Mouse (Mus musculus) spleen, postnatal 14 days (tissue): ENCODE measurements around the gene Tctex1d2.

Source experiments
- DNase-seq, 2 experiments: peaks; one replicate each; pipeline ENCODE4 v3.0.0; 2021 to 2022; ENCODE audit warnings: low spot score in 2 of 2

Gene Tctex1d2

DNA sequence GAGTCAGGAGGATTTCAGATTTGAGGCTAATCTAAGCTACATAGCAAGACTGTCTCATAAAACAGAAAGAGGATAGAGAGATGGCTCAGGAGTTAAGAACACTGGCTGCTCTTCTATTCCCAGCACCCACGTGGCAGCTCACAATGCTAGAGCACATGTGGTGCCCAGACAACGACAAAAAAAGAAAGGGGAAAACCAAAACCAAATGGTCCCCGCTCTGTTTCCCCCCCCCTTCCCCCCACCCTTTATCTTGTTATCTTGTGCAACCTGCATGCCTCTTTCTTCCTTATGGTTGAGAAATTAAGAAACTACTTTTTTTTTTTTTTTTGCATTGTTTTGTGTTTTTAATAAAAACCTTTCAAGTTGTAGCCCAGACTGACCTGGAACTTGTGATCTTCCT lies 49.0 kb downstream of the Tctex1d2 start:
- DNase-seq, result no peak

DNA sequence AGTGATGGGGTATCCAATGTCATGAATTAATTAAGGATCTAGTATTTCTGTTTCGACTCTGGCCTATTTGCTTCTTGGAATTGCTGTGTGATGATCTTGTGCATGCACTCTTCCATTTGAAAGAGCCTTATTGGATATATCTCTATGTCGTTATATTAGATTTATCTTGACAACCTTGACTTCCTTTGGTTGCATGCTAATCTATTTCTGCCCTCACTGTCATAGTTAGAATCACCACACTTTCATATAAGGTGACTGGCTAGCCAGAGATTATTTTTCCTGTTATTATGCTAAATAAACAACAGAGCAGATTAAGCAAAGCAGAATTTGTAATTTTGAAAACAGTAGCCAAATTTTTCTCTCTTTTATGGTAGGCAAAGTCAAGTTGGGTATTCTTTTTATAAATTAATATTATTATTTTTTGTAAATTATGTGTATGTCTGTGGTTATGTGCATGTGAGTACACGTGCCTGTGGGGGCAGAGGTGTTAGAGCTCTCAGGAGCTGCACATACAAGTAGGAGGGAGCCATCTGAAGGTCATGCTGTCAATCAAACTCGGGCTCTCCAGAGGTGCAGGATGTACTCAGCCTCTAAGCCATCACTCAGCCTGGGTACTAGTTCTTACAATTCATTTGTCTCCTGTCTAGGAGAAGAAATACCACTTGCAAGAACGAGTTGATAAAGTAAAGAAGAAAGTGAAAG lies 50.1 kb downstream of the Tctex1d2 start:
- no peak for DNase-seq

DNA sequence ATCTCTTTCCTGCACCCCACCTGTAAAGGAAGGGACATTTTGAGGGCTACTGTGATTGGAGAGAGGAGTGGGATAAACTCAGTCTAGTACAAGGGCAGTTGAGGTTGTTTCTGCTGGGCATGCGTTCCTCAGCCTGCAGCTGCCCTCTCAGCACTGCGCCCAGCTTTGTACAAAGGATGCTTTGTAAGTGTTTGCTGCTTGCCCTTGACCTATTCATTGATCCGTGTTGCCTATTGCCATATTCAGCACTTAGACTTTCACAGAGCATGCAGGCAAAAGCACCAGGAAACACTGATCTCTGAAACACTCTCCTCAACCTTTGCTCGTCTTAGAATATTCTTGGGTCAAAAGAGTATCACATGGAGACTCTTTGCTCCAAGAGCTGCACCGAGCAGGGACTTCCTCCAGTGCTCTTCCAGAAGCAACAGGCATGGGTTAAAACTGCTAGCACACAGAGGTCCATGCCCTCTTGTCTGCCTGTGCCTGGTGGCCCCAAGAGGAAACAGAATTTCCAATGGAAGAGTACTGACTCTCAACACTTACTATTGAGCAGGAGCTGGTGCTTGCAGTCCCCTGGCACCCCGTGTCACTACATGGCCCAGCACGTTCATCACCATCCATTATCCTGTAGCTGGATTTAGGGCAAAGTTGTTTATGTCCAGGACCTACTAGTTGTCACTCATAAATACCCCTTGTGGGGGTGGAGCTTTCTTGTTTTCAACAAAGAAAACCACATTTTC lies 52.9 kb downstream of the Tctex1d2 start:
- DNase-seq, result no peak

- no peak for DNase-seq
Measured at GRCm38 (mm10) chr16:32477315-32477714, 57.8 kb downstream of the Tctex1d2 start.
